Mouse (Mus musculus) 3134 (cell line): ENCODE results near the gene Ralgds.
"Not testable (repeated sequence)": the region's sequence is repeated elsewhere in the genome, so short reads cannot be mapped to it uniquely, and the experiment has no call there.

Experiments used
- DNase-seq: peaks from one replicate; pipeline ENCODE4 v3.0.0-alpha.2; 2011; ENCODE audit warnings: low spot score; ENCODE audit not compliant: insufficient read length; ENCODE audit errors: extremely low read depth

Ralgds gene

DNA sequence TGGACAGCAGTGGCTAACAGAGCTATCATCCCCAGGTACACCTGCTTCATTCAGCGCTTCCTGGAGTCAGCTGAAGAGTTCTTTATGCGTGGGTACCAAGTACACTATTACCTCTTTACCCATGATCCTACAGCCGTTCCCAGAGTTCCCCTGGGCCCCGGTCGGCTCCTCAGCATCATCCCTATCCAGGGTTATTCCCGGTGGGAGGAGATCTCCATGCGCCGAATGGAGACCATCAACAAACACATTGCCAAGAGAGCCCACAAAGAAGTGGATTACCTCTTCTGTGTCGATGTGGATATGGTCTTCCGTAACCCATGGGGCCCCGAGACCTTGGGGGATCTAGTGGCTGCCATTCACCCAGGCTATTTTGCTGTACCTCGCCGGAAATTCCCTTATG lies 8.2 kb upstream of the Ralgds start:
- no peak for DNase-seq

DNA sequence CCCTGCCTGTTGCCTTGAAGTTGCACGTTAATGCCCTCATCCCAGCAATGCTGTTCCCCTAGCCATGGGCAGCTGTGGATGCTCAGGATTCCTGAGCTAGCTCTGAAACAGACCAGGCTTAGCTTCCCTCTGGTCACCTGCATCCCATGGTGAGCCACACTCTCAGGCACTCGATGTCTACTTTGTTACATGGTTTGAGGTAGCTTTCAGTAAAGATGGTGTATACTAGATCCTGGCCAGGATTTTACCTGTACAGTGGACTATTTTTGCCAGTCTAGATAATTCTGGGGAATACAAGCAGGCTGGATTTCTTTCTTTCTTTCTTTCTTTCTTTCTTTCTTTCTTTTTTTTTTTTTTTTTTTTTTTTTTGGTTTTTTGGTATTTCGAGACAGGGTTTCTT lies 7.1 kb upstream of the Ralgds start, which contains the start of gene Gm10134:
TSS of gene Gm10134 (plus strand) at position 301 of the 400 bp plus-strand sequence.
- no peak for DNase-seq

- DNase-seq: no peak
Observed at GRCm38 (mm10) chr2:28506291-28506690, 6.6 kb upstream of the Ralgds start.

DNA sequence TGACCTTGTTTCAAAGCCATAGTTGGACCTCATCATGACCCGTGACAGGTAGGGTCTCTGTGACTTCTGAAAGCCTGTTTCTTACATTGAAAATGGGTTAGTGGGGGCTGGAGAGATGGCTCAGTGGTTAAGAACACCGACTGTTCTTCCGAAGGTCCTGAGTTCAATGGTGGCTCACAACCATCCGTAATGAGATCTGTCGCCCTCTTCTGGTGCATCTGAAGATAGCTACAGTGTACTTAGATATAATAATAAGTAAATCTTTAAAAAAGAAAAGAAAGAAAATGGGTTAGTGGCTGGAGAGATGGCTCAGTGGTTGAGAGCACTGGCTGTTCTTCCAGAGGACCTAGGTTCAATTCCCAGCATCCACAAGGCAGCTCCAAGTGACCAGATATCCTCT lies 1.3 kb upstream of the Ralgds start:
- DNase-seq: not testable (repeated sequence)

DNA sequence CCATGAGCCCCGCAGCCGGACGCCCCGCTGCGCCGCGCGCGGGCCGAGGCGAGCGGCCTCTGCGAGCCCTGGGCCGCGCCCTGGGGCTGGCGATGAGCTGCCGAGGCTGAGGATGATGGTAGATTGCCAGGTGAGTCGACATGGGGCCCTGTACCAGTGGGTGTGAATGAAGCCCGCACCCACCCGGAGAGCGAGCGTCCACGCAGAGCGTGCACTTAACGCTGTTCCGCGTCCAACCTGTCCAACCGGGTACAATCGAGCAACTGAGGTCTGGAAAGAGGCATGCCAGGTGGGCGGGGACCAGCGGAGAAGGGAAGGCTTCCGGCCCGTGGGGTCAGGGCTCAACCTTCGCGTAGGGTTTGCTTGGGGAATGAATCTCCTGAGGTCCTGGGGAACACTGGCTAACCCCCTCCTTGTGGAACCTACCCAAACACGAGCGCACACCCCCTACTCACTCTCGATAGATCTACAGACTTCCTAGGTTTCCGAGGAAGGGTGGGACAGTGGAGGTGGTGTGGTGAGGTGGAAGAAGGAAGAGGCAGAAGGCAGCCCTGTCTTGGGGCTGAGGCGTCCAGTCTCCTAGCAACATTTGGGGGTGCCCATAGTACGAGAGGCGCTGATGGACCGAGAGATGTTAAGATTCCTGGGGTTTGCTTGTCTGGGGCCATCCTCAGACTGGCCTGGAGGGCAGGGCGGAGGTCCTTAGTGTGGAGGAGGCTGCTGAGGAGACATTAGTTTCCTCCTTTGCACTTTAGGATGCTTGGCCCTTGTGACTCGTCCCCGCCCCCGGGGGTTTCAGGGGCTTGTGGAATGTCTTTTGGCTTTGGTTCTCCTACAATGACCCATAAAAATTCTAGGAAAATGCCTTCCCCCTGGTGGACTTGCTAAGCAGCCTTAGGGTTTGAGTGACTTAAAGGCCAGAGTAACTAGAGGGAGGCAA lies 776 bp downstream of the Ralgds start:
- no peak for DNase-seq

DNA sequence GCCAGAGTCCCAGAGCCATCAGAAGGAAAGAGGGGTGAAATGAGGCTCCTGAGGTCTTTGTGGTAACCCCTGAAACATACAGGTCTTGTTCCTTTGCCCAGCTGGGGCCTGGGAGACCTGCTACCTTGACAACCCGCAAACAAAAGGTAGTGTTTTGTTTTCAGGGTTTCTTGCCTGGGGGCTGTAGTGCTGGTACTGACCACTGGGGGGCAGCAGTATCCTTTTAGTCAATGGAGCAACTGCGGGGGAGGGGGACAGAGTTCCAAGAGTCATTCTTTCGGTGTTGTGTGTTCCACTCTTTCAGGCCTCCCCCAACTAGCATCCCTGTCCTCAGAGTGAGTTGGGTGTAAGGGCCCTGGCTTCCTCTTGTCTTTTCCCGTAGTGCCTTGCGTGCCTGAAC lies 1.6 kb downstream of the Ralgds start:
- no peak for DNase-seq

GRCm38 (mm10) chr2:28517206-28517909 lies 4.4 kb downstream of the Ralgds start:
- peak; percentile 71 for DNase-seq

DNA sequence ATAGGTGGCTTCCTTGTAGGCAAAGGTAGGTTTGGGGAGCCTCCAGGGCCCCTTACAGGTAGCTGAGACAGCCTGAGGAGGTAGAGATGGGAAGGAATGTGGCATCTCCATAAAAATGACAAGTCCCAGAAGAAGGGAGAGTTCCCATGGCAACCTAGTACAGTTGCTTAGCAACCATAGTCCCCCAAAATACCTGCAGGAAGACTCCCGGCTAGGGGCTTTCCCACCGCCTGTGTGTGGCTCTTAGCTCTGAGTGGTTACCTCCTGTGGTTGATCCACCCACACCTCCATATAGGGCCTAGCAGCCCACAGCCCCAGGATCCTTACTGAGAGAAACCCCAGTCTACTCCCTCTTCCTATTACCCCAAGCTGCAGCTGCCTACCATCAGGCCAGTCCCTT lies 5.3 kb downstream of the Ralgds start:
- DNase-seq: no peak

DNA sequence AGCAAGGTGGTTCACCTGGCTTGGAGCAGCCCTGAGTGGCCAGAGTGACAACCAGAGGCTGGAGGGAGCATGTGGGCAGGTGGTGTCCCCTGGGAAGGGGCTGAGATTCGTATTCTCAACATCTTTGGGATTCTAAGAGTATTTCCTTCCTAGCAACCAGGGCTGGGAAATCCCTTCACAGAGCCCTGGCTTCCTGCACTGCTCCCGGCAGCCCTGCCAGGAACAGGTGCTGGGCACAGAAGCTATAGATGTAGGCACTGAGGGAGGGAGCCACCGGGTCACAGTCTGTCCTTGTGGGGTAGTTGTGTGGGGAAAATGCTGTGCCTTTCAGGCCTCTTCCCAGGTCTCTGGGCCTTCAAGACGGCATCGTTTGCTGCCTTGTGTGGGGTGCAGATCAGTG lies 7.7 kb downstream of the Ralgds start:
- no peak for DNase-seq

DNA sequence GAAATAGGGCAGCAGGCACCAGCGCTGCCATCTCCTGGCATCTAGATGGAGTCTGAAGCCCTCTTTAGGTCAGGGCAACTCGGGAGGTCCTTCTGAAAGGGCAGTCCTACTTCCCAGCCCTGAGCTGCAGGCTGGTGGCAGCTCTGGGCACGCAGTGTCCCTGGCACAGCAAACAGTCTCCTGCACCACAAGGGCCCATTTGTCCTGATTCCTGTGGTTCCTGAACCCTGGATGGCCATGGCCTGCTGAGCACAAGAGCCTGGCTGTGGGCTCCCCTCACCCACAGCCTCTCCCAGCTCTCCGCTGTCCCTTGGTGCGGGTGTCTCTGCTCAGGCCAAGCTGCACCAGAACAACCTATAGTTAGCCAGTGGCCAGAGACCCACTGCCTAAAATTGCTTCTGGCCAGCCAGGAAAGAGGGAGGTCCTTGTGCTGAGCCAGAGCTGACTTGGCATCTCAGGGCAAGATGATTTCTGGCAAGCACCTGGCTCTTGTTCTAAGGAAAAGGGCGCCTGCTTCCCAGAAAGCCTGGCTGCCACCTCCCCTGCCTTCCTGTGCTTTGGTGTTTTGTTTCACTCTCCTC lies 8.7 kb downstream of the Ralgds start:
- no peak for DNase-seq

DNA sequence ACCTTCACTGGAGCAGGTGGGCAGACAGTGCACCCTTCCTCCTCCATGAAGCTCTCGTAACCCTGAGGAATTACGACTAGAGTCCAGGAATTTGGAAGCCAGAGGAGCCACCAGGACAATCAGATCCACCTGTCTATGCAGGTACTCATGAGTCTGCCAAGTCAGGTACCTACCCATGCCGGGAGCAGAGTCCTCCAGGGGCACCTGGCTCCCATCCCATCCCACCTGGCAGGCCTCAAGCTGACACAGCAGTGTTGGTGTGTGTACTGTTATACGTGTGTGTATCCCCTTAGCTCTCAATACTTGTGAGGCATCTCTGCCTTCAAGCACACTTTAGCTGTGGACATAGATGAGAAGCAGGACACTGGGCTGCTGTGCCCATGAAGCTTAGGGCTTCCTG lies 9.2 kb downstream of the Ralgds start:
- DNase-seq: no peak

GRCm38 (mm10) chr2:28523643-28524117 lies 10.8 kb downstream of the Ralgds start:
- peak; percentile 94 for DNase-seq

DNA sequence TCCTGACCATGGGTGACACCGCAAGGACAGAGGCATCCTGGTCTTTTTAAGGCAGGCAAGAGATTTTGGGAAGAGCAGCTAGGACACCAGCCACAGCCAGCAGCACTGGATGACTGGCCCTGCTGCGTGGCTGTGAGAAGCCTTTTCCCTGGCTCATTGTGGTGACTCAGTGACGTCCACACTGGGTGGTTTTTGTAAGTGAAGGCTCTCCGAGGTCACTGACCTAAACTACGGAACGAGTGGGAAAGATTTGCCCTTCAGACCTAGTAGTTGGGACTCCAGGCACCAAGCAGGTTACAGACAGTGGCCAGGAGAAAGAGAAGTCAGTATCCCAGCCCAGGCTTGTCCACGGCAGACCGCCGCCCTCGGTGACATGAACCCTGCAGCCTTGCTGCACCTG lies 11.5 kb downstream of the Ralgds start:
- peak; percentile 54 for DNase-seq

DNA sequence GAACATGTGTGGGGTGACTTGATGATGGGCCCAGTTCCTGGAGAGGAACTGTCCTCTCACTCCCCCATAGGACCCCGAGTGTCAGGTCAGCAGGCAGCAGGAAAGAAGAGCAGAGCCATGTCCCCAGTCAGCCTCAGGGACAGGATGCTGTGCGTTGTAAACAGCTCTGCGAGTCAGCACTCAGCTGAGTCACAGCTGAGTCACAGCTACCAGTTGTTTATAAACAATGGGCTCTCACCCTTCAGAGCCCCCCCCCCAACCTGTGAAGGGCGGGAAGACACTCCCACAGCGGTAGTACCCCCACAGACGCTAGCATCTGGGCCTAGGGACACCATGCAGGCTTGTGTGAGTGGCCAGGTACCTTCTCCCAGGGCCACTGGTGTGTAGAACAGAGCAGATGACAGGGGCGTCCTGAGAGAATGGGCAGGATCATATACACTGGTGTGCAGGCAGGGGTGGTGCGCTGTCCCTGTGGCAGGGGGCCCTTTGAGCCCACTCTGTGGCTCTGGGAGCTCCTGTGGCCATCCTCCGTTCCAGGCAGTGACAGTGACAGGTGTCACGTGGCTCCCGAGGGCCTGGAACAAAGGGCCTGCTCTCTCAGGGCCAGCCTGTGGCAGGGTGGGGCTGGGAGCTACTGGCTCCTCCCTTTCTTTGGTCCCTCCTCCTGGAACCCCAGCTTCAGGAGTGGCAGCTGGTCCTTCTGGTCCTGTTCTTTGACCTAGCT lies 12.5 kb downstream of the Ralgds start:
- peak; percentile 87 for DNase-seq

DNA sequence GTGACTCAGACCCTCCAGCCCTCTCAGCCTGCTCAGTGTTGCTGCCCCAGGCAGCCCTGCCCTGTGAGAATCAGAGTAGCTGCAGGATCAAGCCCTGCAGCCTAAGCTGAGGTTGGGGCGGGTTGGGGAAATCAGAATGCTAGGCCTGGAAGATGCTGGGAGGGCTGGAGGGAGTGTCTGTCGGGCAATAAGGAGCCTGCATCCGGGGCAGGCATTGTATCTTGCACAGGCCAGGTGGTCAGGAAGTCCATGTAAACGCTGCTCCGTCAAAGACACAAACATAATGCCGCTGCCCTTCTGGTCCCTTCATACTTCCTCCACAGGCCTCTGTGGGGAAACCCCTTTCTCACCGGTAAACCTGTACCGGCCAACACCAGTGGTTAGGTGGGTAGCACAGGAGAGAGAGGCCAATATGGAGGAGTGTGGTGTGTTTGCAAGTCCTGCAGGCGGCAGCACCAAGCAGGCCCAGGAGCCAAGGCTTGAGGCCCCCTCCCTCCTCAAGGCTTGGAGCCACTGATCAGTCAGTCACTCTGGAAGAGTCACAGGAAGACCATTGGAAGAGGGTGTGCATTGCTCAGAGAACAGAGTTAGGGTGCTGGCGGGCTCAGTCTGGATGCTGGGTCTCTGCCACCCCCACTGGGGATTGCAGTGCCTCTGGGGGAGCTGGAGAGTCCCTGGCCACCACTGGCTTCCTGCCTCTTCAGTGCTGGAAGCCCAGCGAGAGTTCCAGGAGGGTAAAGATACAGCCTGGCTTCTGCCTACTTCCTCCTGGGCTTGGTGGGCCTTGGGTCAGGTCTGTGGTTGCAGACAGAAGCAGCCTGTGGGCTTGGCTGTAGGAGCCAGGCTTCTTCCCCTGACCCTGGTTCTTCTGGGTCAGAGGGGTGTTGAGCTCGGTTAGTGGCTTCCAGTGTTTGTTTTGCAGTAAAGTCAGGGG lies 13.3 kb downstream of the Ralgds start:
- peak; percentile 73 for DNase-seq

DNA sequence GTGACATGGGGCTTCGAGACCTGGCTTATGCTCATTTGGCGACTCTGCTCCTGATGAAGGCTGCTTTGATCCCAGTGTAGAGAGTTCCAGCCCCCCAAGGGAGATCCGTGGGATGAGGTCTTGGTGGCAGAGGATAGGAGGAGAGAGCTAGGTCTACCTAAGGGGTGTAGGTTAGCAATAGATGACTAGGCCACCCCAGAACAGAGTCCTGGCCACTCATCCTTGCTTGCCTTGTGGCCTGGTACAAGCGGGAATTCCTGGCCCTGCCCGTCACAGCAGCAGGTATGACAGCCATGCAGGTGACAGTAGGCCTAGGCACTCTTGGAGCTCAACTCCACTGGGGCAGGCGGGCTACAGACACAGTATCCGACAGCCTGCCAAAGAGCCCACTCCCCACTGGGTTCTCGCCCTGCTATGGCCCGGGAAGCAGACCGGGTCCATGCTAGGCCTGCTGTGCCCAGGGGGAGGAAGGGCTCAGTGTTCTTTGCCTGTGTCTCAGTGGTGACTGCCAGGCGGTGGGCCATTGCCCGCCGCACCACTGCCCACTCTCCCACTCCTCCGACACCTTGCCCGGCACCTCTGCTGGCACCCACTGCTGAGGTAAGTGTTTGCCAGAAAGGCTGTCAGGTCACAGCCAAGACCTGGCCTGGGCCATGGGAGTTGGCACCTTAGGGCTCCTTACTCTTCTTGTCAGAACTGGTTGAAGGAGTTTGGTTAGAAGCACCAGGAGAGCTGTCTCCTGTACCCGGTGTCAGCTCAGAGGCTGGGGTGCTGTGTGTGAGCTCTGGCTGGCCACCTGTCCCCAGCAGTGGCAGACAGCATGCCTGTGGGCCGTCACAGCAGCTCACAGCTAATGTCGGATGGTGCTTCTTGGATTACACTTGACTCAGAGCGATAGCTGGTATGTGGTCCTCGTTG lies 14.8 kb downstream of the Ralgds start:
- DNase-seq: no peak

GRCm38 (mm10) chr2:28528354-28528730 lies 15.4 kb downstream of the Ralgds start:
- DNase-seq: no peak

DNA sequence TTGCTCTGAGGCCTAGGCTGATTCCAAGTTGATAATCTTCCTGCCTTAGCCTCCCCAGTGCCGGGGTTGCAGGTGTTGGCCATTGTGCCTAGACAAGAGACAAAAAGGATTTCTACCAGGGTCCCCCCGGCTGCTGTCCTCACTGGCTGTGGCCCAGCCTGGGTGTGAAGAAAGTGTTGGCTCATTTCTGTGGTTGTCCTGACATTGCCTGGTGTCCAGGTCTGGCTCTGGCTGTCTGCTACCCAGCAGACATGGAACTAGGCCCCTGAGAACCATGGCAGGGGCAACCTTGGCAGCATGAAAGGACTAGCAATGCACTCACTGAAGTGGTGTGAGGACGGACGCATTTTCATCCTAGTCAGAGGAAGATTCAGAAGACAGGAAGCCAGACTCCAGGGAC lies 16.9 kb downstream of the Ralgds start:
- no peak for DNase-seq

GRCm38 (mm10) chr2:28530311-28530710 lies 17.4 kb downstream of the Ralgds start:
- no peak for DNase-seq
